Mouse (Mus musculus) cerebellum, adult 2 months (tissue): ENCODE measurements around the gene Tgm2.

ENCODE experiments used
- CTCF ChIP-seq: fragments of 200-500 bp; IDR thresholded peaks from 2 replicates; pipeline ENCODE4 v1.5.1; 2011; ENCODE audit warnings: low read depth, mild to moderate bottlenecking, control low read depth, low read length, moderate library complexity, borderline replicate concordance; ENCODE audit not compliant: insufficient read depth
- POLR2A ChIP-seq: fragments of 200-500 bp; IDR thresholded peaks from 2 replicates; pipeline ENCODE4 v1.6.1; 2011; ENCODE audit warnings: low read length, control low read depth, borderline replicate concordance; ENCODE audit not compliant: insufficient read depth

- TF ChIP-seq POLR2A = no peak
- no peak for TF ChIP-seq CTCF
Measured at GRCm38 (mm10) chr2:158183266-158183665, 37.0 kb upstream of the Tgm2 start.
